Mouse (Mus musculus) bone marrow macrophage, adult 2 months (primary cell): ENCODE measurements around the gene Ephx1.

Source experiments
- CTCF ChIP-seq: IDR thresholded peaks from 2 replicates; pipeline ENCODE4 v1.5.1; 2012; ENCODE audit warnings: low read depth, mild to moderate bottlenecking, low read length, moderate library complexity
- POLR2A ChIP-seq: IDR thresholded peaks from 2 replicates; pipeline ENCODE4 v1.6.1; 2012; ENCODE audit warnings: mild to moderate bottlenecking, low read depth, low read length, borderline replicate concordance

GRCm38 (mm10) chr1:181013446-181013845 is 7.3 kb downstream of the Ephx1 start:
- TF ChIP-seq POLR2A (no peak), CTCF (no peak)
